Mouse (Mus musculus) bone marrow, adult 2 months (tissue): ENCODE measurements around the gene Ghr.

ENCODE experiments used
- CTCF ChIP-seq: fragments of 200-500 bp; IDR thresholded peaks from 2 replicates; pipeline ENCODE4 v1.5.1; 2011; ENCODE audit warnings: low read length, control low read depth; ENCODE audit not compliant: control insufficient read depth, insufficient read depth
- POLR2A ChIP-seq: fragments of 200-500 bp; IDR thresholded peaks from 2 replicates; pipeline ENCODE4 v1.6.1; 2011; ENCODE audit warnings: low read depth, mild to moderate bottlenecking, control low read depth, low read length, borderline replicate concordance; ENCODE audit not compliant: control insufficient read depth

DNA sequence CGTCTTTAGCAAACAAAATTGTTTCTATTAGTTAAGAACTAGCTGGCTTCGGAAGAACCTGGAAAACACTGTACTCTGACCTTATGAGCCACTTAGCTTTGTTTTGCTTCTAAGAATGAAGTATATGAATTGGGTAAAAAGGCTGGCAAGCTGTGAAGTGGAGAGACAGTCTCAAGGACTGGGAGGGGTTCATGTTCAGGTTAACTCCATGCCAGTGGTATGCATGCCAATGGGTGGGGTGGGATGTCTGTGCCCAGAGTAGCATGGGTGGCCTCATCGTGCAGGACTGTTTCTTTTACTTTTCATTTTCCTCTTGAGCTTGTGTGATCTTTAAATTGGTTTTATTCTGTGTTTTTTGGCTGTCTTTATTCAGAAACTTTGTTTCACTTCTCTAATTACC is 165.6 kb downstream of the Ghr start:
- TF ChIP-seq CTCF = no peak
- TF ChIP-seq POLR2A = no peak
